Mouse (Mus musculus): Measurements from ENCODE around the gene Olfr1445.

Olfr1445 gene

DNA sequence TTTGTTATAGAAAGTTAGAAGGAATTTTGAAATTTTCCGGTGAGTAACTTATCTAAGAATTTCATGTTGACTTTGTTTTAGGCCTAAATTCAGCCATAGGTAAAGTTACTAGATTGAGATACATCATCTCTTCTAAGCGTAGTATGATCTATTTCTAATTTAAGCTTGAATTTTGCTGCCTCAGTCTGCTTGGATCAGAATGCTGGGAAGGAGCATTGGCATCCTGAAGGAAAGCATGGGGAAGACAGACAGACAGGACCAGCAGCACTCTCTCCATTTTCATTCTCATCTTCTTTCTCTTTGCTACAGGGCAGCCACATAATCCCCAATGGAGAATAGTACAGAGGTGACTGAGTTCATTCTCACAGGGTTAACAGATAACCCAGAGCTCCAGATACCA lies at the start of gene Olfr1445:
Gene Olfr1445 (plus strand): TSS at position 301 of the 400 bp plus-strand sequence.
- no peak for DNase-seq (ENCODE audit: low read depth, low spot score)

DNA sequence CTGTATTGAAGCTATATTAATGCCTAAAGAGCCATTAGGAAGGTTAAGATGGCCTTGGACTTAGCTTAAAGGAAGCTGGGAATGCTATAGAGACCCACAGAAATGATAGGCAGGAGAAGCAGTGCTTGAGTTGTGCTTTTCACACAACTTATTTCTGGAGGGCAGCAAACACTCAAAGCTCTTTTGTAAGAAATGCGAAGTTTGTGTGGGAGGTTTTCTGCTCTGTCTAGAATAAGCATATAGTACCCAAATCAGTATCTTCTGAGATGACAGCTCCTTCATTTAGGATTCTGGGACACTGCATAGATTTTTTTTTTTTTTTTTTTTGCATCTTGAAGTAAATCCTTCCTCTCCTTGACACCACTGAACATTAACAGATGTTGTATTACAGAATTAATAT lies 45.1 kb upstream of the Olfr1445 start:
- peak; percentile 38 for DNase-seq (ENCODE audit: low read depth, low spot score)

DNA sequence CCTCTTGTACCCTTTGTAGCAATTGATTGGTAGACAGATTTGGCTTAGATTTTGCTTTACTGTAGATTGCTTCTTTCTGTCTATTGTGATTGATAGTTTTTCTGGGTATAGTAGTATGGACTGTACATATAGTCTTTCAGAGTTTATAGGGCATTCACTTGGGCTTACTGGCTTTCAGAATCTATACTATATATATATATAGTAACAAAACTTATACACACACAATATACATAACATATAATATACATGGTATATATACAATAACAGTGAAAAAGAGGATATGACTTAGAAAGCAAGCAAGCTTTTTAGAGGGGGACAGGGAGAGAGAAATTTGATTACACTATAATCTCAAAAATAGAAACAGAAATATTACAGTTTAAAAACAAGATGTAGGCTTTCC lies 37.3 kb upstream of the Olfr1445 start, which contains the start of gene Gm5244:
Gene Gm5244 (plus strand): TSS at position 301 of the 400 bp plus-strand sequence.
- DNase-seq (ENCODE audit: low read depth, low spot score) = no peak

DNA sequence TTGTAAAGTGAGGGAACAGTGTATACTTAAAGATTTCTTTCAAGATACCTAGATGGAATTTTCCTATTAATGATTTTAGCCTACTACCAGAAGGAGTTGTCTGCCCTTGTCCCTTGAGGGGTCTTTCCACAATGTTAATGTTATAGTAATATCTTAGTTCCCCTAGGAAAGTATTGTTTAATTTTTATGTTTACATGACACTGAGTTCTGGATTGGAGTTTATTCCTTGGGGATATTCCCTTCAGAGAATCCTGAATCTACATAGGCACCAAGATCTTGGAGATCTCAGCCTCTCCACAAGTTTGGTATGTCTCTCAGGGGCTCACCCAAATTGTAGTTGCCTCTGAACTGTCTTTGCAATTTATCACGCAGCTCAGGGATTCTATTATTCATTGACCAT lies 26.7 kb upstream of the Olfr1445 start, which contains the start of gene Olfr1444:
Gene Olfr1444 (plus strand): TSS at position 301 of the 400 bp plus-strand sequence.
- DNase-seq (ENCODE audit: low read depth, low spot score) = no peak

DNA sequence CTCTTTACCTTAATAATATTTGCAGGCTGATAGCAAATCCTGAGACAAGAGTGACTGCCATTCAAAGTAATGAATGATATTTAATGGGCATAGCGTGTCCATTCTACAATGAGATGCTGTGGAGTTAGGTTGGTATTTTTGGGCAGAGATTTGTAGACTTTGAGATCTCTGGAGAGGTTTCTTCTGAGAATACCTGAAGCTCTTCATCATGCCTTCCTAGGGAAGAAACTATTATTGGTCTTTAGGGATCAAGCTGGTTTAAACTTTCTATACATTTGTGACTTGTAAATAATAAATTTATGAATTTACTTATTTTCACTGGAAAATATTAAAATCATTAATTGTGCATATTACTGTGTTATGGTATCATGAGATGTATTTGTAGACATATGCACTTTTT lies 9.8 kb downstream of the Olfr1445 start, which contains the start of gene Olfr1446:
Gene Olfr1446 (minus strand): TSS at position 101 of the 400 bp plus-strand sequence.
- DNase-seq (ENCODE audit: low read depth, low spot score) = no peak

DNA sequence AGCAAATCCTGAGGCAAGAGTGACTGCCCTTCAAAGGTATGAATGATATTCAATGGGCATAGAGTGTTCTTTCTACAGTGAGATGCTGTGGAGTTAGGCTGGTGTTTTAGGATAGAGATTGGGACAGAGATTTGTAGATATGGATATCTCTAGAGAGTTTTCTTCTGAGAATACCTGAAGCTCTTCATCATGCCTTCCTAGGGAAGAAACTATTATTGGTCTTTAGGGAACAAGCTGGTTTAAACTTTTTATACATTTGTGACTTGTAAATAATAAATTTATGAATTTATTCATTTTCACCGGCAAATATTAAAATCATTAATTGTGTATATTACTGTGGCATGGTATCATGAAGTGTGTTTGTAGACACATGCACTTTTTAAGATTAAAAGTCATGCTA lies 20.0 kb downstream of the Olfr1445 start, which contains the start of gene Olfr1447:
Gene Olfr1447 (minus strand): TSS at position 101 of the 400 bp plus-strand sequence.
- no peak for DNase-seq (ENCODE audit: low read depth, low spot score)

DNA sequence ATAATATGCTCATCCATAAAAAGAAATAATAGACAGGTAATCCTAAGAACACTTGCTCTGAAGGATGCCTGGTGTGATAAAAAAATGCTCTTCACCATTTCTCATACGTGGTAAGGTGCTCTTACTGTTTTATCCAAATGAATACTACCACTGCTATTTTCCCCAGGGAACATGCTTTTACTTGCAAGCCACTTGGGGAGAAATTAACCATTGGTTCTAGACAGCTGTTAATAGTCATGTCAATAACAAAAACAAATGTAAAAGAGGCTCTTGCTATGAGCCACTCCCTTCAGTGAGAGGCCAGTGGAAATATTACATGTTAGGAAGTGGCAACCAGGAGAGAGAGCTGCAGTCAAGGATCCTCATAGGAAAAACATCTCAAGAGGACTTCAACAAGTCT lies 40.7 kb downstream of the Olfr1445 start, which contains the start of gene Olfr1448:
Gene Olfr1448 (minus strand): TSS at position 101 of the 400 bp plus-strand sequence.
- no peak for DNase-seq (ENCODE audit: low read depth, low spot score)

DNA sequence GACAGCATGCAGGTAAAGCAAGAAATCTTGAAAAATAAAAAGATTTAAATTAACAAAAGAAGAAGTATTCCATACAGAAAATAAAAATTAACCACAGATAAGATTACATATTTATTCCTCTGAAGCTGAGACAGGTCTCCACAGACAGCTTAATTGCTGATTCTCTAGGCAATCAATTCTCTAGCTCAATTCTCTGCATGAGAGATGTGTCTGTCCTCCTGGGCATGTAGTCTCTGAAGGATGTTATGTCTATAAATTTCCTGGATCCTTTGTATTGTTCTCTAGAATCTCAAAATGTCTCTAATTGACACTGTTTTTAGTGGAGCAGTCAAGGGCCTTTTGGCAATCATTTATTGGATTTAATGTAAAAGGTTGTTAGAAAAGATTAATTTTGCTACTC lies 46.9 kb downstream of the Olfr1445 start, which contains the start of gene Olfr1449:
Gene Olfr1449 (plus strand): TSS at position 301 of the 400 bp plus-strand sequence.
- DNase-seq (ENCODE audit: low read depth, low spot score) = no peak

All from brain, adult 2 months (tissue).